Comparison of ENCODE assay signal across 8 mouse cellular contexts in the genomic region with DNA sequence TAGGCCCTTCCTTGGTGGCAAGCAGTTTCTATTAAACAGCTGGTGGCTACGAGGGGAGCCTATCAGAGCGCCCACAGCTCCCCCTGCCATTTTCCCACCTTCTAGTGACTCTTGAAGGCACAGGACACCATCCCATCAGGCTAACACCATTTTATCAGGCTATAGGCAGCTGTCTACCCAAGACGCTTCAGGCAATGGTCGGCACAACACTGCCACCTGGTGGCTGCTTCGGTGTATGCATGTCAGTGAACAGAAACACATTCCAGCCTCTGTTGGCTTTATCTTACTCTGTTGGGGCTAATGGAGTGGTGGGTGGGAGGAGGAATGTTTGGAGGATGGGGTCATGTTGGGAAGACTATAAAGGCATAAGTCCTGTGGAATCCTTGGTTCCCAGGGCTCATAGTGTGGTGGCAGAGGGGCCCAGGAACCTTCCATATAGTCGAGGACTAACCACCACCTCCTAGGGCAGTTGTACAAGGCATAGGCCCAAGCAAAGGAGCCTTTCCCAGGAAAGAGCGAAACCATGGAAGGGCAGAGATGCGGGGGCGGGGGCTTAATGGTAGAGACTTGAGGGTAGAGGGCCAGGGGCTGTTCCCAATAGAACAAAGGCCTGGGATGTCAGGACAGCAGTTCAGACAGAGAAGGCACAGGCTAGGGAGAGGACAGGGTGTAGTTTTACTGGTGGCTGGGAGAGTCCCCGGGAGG.
DNase-seq lines count a peak whose midpoint lies in the region; ATAC-seq and TF ChIP-seq lines count a peak whose summit lies in the region.

No protein-coding gene starts in this region.

- no peak overlapping the region for H3K27ac ChIP-seq in bone marrow, adult 2 months (ENCODE audit: control insufficient read depth, insufficient read depth, low read depth, low read length, poor library complexity)
- H3K27ac ChIP-seq in embryonic facial prominence, embryonic 14.5 days (replicated peaks; ENCODE audit: low read depth, low read length), result no peak overlapping the region

- H3K9me3 ChIP-seq in G1E (replicated peaks), result no peaks in the 10 kb centered on the region
- H3K9me3 ChIP-seq in embryonic facial prominence, embryonic 14.5 days (ENCODE audit: control insufficient read depth, low read length), result no peaks in the 10 kb centered on the region

- no peak overlapping the region for H3K4me3 ChIP-seq in G1E (ENCODE audit: low read depth, low read length)
- H3K4me3 ChIP-seq in bone marrow, adult 2 months (replicated peaks; ENCODE audit: control insufficient read depth, low read depth, low read length), result no peak overlapping the region
- H3K4me3 ChIP-seq in embryonic facial prominence, embryonic 14.5 days (ENCODE audit: low read depth, low read length), result no peak overlapping the region

- DNase-seq in G1E (ENCODE audit: low spot score), result peak; percentile 71
- peak; percentile 72 for DNase-seq in embryonic facial prominence, embryonic 14.5 days (ENCODE audit: low spot score)
- DNase-seq in heart, postnatal 25 days (ENCODE audit: low spot score), result peak; percentile 20
- peak; percentile 88 to 92 for DNase-seq in layer of hippocampus, postnatal 10 days (ENCODE audit: low spot score in 2 of 2)
- peak; percentile 73 for DNase-seq in right cerebral cortex, postnatal 25 days
- peak; percentile 72 to 73 for DNase-seq in urinary bladder, postnatal 36 days (ENCODE audit: low spot score in 2 of 2)

- TF ChIP-seq POLR2A in bone marrow, adult 2 months (IDR thresholded peaks at IDR 0.05; ENCODE audit: borderline replicate concordance, control insufficient read depth, low read depth, low read length), result no peak

- WGBS in bone marrow, adult 2 months, result 40% methylated on average over 10 of the region's 10 CpGs
- WGBS in embryonic facial prominence, embryonic 14.5 days, result 42% methylated on average over 10 of the region's 10 CpGs

- no peaks in the 10 kb centered on the region; the same call in 1 of the 2 replicates for H3K4me1 ChIP-seq in G1E (ENCODE audit: insufficient read depth, low read depth, low read length)
- H3K4me1 ChIP-seq in bone marrow, adult 2 months (ENCODE audit: control insufficient read depth, insufficient read depth, low read length), result no peaks in the 10 kb centered on the region
- no peaks in the 10 kb centered on the region; the same call in 1 of the 2 replicates for H3K4me1 ChIP-seq in embryonic facial prominence, embryonic 14.5 days (ENCODE audit: control insufficient read depth, insufficient read depth, low read length)

- 0 out of 2 replicates have a peak, but pooled peaks have one; percentile 8 for ATAC-seq in G1E (ENCODE audit: extremely low read depth, insufficient number of reproducible peaks, low FRiP score, poor library complexity, severe bottlenecking)
- 0 out of 2 replicates have a peak, but pooled peaks have one; percentile 30 for ATAC-seq in embryonic facial prominence, embryonic 14.5 days (ENCODE audit: low read depth)
- ATAC-seq in megakaryocyte progenitor cell, adult 5-6 weeks (replicated peaks; ENCODE audit: poor library complexity), result peak; percentile 86

- intact Hi-C loops in heart, postnatal 25 days (cut with DNase I), result loop anchor here (2.0 kb wide), 1 partner anchor 248 kb away; no protein-coding TSS in a partner anchor

- H3K27me3 ChIP-seq in G1E (ENCODE audit: insufficient read depth, low read length), result no peaks in the 10 kb centered on the region
- H3K27me3 ChIP-seq in embryonic facial prominence, embryonic 14.5 days (replicated peaks; ENCODE audit: control insufficient read depth, insufficient read depth, low read length), result no peaks in the 10 kb centered on the region

- no peak overlapping the region for H3K9ac ChIP-seq in embryonic facial prominence, embryonic 14.5 days (ENCODE audit: low read depth, low read length)

- peak; percentile 93 for TF ChIP-seq CTCF in G1E (IDR thresholded peaks at IDR 0.05; ENCODE audit: low read depth, low read length)
- peak; percentile 96 for TF ChIP-seq CTCF in bone marrow, adult 2 months (IDR thresholded peaks at IDR 0.05; ENCODE audit: control insufficient read depth, insufficient read depth, low read length)

- H3K4me2 ChIP-seq in embryonic facial prominence, embryonic 14.5 days (ENCODE audit: low read depth, low read length), result no peak overlapping the region

- H3K36me3 ChIP-seq in G1E (replicated peaks), result peaks cover 80% of the 10 kb centered on the region
- H3K36me3 ChIP-seq in embryonic facial prominence, embryonic 14.5 days (ENCODE audit: control insufficient read depth, insufficient read depth, low read length), result peaks cover 18% of the 10 kb centered on the region

Comparison
In these comparisons a context has a peak if more than half of its experiments do, and no peak if none do; other contexts are left out.
1. ATAC-seq: peak in every context shown above with its lines; median percentile 86 in megakaryocyte progenitor cell, adult 5-6 weeks; 30 in embryonic facial prominence, embryonic 14.5 days; 8 in G1E.
2. DNase-seq: peak in every context shown above with its lines; median percentile 90 in layer of hippocampus, postnatal 10 days; 73 in right cerebral cortex, postnatal 25 days; 72 in urinary bladder, postnatal 36 days; 72 in embryonic facial prominence, embryonic 14.5 days; 71 in G1E; 20 in heart, postnatal 25 days.